Mouse (Mus musculus) kidney, postnatal 0 days (tissue): Measurements from ENCODE around the gene Atn1. TPM values are rescaled to one million over a fixed set of nuclear protein-coding genes. Genes with fewer than 3 reads are reported as not detected.
A peak's percentile ranks its signal among the peaks of the same experiment; 100 is the strongest.

Experiments used
- ATAC-seq: fragments of 200-750 bp; cut with Nextera tagmentation; replicated peaks from 2 replicates; pipeline ENCODE4 v1.8.0; 2017; ENCODE audit warnings: low read depth, moderate number of reproducible peaks, moderate TSS enrichment, moderate library complexity; ENCODE audit not compliant: low FRiP score
- DNase-seq: peaks from one replicate; pipeline ENCODE4 v3.0.0-alpha.2; 2016; ENCODE audit warnings: low spot score
- H3K27ac ChIP-seq: fragments of 300-500 bp; sonication (generic); 2 replicates; pipeline ENCODE4 v1.5.1; 2014; ENCODE audit warnings: mild to moderate bottlenecking
- H3K27me3 ChIP-seq: fragments of 300-500 bp; sonication (generic); 2 replicates; pipeline ENCODE4 v1.6.1; 2014; ENCODE audit warnings: low read length, mixed read lengths; ENCODE audit not compliant: insufficient read depth
- H3K36me3 ChIP-seq: fragments of 300-500 bp; sonication (generic); 2 replicates; pipeline ENCODE4 v1.6.1; 2014; ENCODE audit warnings: low read length, mixed read lengths; ENCODE audit not compliant: insufficient read depth
- H3K4me1 ChIP-seq: fragments of 300-500 bp; sonication (generic); replicated peaks from 2 replicates; pipeline ENCODE4 v1.6.1; 2014; ENCODE audit warnings: antibody characterized with exemption, low read length, mixed read lengths; ENCODE audit not compliant: insufficient read depth
- H3K4me2 ChIP-seq: fragments of 300-500 bp; sonication (generic); 2 replicates; pipeline ENCODE4 v1.6.1; 2014; ENCODE audit warnings: mild to moderate bottlenecking, low read length, moderate library complexity, mixed read lengths
- H3K4me3 ChIP-seq: fragments of 300-500 bp; sonication (generic); replicated peaks from 2 replicates; pipeline ENCODE4 v1.5.1; 2014; ENCODE audit warnings: low read depth, low read length
- H3K9ac ChIP-seq: fragments of 300-500 bp; sonication (generic); 2 replicates; pipeline ENCODE4 v1.6.1; 2014; ENCODE audit warnings: low read depth, low read length
- H3K9me3 ChIP-seq: fragments of 300-500 bp; sonication (generic); replicated peaks from 2 replicates; pipeline ENCODE4 v1.6.1; 2016; ENCODE audit warnings: low read length, inconsistent platforms, mixed read lengths
- CTCF ChIP-seq: IDR thresholded peaks from 2 replicates; pipeline ENCODE4 v1.5.1; 2016; ENCODE audit warnings: antibody characterized with exemption, low read depth, mild to moderate bottlenecking, moderate library complexity
- WGBS: fragments of 180-500 bp; shearing (Covaris S2); extraction: QIAGEN DNeasy Blood & Tissue Kit; methylation state at CpG from one replicate; pipeline ENCODE4 v1.1.7; 2014; 5-methylcytosine and 5-hydroxymethylcytosine counted together
- polyA plus RNA-seq: library from polyadenylated mRNA; unstranded; fragments of >200 nt; fragmentation: Nextera tagmentation; extraction: Ambion mirVana; gene quantifications from 2 replicates; pipeline ENCODE4 v1.2.1, GENCODE M21; 2015

Gene Atn1
- polyA plus RNA-seq, 1 experiment from 2014 or later, result 13.0 TPM

DNA sequence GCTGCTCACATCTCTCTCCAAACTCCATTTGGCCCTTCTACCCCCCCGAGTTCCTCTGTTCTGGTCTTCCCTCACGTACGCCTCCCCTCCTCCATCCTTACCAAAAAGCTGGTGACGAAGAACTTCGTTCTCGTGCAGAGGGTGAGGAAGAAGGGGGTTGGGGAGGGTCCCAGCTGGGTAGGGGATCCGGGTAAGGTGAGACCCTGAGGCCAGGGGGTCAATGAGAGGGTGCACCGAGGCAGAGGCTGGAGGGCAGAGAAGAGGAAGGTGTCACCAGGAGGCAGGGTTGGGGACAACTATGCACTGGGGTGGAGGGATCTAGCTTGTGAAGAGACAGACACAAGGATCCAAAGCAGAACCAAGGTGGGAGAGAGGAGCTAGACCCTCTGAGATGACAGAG, 12.7 kb downstream of the Atn1 start:
- Histone ChIP-seq H3K27me3 (no peaks in the 10 kb centered on the region), H3K4me1 (peaks cover 27% of the 10 kb centered on the region), H3K36me3 (peaks cover 34% of the 10 kb centered on the region), H3K9me3 (no peaks in the 10 kb centered on the region), H3K9ac (no peak overlapping the region), H3K4me2 (no peak overlapping the region), H3K4me3 (no peak overlapping the region), H3K27ac (no peak overlapping the region)
- no peak for TF ChIP-seq CTCF
- no peak for DNase-seq
- no peak for ATAC-seq
- WGBS, result 79% methylated on average over 8 of the region's 8 CpGs

DNA sequence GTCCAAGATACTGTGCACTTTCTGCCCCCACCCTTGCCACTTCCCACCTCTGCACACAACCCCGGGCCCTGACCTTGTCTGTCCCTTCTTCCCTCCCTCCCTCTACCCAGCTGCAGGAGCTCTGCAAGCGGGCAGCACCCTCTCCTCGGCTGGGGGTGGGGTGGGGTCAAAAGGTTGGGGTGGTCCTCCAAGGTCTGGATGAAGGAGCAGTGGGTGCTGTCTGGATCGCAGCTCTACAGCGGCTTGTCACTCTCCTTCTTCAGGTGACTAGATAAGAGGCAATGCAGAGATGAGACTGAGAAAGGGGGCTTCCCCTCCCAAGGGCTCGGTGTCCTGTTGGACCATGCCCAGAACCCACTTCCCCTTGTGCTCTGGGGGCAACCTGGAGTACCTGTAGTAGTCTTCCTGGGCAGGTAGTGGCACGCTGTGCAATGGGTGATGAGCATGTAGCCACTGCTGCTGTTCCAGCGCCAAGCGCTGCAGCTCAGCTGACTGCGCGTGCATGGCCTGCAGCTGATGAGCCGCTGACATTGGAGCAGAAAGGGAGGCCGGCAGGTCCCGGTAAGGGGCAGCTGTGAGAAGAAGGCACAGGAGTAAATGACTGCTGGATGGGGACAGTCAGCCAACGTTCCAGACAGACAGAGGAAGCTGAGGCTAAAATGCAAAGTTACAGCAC, 13.3 kb downstream of the Atn1 start:
- ATAC-seq, result no peak
- no peak overlapping the region for H3K9ac ChIP-seq

GRCm38 (mm10) chr6:124741842-124742241, 14.5 kb downstream of the Atn1 start:
- TF ChIP-seq CTCF, result no peak
- Histone ChIP-seq H3K9ac (peak overlapping the region; percentile 79; the same call in 1 of the 2 replicates), H3K9me3 (no peaks in the 10 kb centered on the region), H3K4me2 (peak overlapping the region; percentile 86), H3K27ac (peak overlapping the region; percentile 98), H3K4me3 (no peak overlapping the region), H3K36me3 (peaks cover 17% of the 10 kb centered on the region; the same call in 1 of the 2 replicates), H3K4me1 (peaks cover 27% of the 10 kb centered on the region), H3K27me3 (no peaks in the 10 kb centered on the region)
- DNase-seq (no peak), ATAC-seq (no peak)
- WGBS, result 64% methylated on average over 3 of the region's 3 CpGs

More for the DNA sequence above, 13.3 kb downstream of the Atn1 start:
- H3K4me2 ChIP-seq, result no peak overlapping the region
- DNase-seq, result no peak
- no peaks in the 10 kb centered on the region for H3K9me3 ChIP-seq
- H3K4me3 ChIP-seq, result no peak overlapping the region
- H3K36me3 ChIP-seq, result peaks cover 28% of the 10 kb centered on the region; the same call in 1 of the 2 replicates
- WGBS, result 90% methylated on average over 15 of the region's 15 CpGs
- H3K4me1 ChIP-seq, result peaks cover 27% of the 10 kb centered on the region
- no peak overlapping the region for H3K27ac ChIP-seq
- H3K27me3 ChIP-seq, result no peaks in the 10 kb centered on the region
- TF ChIP-seq CTCF, result no peak

DNA sequence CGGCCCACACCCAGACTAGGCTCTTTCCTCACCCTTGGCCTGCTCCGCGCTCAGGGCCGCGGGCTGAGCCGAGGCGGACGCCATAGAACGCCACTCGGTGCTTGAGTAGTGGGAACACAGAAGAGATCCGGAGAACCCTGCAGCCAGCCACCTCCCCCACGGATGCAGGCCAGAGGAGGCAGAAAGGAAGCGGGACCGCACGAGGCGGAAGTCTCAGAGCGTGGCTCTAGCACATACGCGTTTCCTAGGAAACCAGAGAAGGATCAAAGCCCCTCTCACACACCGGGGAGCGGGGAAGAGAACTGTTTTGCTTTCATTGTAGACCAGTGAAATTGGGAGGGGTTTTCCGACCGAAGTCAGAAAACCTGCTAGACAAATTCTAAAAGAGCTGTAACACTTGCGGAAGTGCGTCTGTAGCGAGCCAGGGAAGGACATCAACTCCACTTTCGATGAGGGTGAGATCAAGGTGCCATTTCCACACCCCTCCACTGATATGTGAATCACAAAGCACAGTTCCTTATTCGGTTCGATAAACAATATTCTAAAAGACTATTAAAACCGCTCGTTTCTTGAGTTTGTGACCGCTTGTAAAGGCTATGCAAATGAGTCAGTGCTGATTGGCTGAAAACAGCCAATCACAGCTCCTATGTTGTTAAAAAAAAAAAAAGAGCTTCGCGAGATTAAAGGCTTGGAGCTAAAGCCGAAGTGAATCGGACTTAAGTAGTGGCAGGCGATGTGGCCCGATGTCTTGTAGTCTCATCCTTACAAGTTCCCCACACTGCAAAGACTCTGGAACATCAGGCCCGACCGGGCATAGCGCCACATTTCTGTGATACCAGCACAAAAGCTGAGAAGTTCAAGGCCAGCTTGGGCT, 15.2 kb downstream of the Atn1 start, which contains the start of gene Grcc10:
Gene Grcc10 (minus strand): TSS at position 487 of the 874 bp plus-strand sequence.
- peaks cover 17% of the 10 kb centered on the region; the same call in 1 of the 2 replicates for H3K36me3 ChIP-seq
- peak within 1 kb of the TSS; percentile 79 for H3K9ac ChIP-seq
- H3K9me3 ChIP-seq, result no peaks in the 10 kb centered on the region
- DNase-seq (peak; percentile 98), ATAC-seq (peak; percentile 73)
- H3K27me3 ChIP-seq, result no peaks in the 10 kb centered on the region
- peak within 1 kb of the TSS; percentile 98 for H3K27ac ChIP-seq
- H3K4me1 ChIP-seq, result peaks cover 20% of the 10 kb centered on the region
- under 1% methylated on average over 41 of the region's 41 CpGs for WGBS
- peak within 1 kb of the TSS; percentile 86 for H3K4me2 ChIP-seq
- peak within 1 kb of the TSS; percentile 59 for H3K4me3 ChIP-seq
- no peak for TF ChIP-seq CTCF

DNA sequence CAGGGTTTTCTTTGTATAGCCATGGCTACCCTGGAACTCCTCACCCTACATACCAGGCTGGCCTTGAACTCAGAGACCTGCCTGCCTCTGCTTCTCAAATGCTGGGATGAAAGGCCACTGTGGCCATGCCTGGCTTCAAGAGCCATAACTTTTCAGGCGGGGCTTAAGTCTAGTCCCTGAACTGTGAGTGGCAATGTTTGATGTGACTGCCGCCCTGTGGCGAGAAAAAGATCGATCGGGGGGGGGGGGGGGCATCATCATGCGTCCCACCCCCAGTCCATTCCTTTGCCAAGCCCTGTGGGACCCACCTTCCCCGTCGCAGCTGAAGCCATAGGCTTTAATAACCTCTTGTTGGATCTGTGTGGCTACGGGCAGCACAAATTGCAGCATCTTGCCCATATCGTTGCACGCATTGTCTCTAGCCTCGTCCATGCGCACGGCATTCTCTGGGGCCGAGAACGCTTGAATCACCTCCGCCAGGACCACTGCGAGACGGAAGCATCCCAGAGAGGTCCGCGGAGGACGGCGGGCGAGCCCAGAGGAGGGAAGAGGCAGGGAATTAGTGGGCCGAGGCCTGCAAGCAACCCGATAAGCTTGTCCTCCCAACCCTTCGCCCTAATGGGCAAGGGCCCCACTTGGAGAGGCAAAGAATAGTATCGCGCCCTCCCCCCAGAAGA, 16.0 kb downstream of the Atn1 start:
- Histone ChIP-seq H3K36me3 (peaks cover 17% of the 10 kb centered on the region; the same call in 1 of the 2 replicates), H3K4me1 (peaks cover 17% of the 10 kb centered on the region; the same call in 1 of the 2 replicates), H3K27ac (peak overlapping the region; percentile 98), H3K9me3 (no peaks in the 10 kb centered on the region), H3K27me3 (no peaks in the 10 kb centered on the region), H3K9ac (peak overlapping the region; percentile 79), H3K4me2 (peak overlapping the region; percentile 86), H3K4me3 (peak overlapping the region; percentile 59)
- under 1% methylated on average over 29 of the region's 29 CpGs for WGBS
- DNase-seq, result peak; percentile 83
- peak; percentile 70 for TF ChIP-seq CTCF
- peak; percentile 2; the same call in 1 of the 2 replicates for ATAC-seq

DNA sequence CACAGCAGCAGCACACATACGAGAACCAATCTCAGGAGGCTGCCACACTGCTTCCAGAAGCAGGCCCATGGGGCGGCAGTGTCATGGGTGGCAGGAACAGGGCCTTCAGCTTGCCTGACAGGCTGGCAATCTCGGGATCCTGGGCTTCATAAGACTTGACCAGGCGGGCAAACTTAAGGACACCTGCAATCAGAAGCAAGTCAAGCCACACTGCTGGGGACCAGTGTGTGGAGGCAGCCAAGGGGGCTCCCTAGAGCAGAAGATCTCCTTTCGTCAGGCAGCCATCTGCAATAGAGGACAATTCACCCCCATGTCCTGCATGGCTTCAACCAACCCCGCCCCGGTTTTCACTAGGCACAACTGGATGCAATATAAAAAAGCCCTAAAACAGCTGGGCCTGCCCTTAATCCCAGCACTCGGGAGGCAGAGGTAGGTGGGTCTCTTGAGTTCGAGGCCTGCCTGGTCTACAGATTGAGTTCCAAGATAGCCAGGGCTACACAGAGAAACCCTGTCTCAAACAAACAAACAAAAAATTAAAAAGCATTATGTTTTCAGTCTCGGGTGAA, 17.0 kb downstream of the Atn1 start:
- Histone ChIP-seq H3K4me3 (no peak overlapping the region), H3K4me1 (0 out of 2 replicates have a peak, but pooled peaks cover 8% of the 10 kb centered on the region), H3K36me3 (peaks cover 15% of the 10 kb centered on the region; the same call in 1 of the 2 replicates), H3K27me3 (no peaks in the 10 kb centered on the region), H3K27ac (peak overlapping the region; percentile 68), H3K9me3 (no peaks in the 10 kb centered on the region), H3K9ac (no peak overlapping the region), H3K4me2 (no peak overlapping the region)
- no peak for TF ChIP-seq CTCF
- WGBS, result 78% methylated on average over 10 of the region's 10 CpGs
- ATAC-seq (no peak), DNase-seq (no peak)
